ENCODE assay signal across 8 mouse cellular contexts in the genomic region with DNA sequence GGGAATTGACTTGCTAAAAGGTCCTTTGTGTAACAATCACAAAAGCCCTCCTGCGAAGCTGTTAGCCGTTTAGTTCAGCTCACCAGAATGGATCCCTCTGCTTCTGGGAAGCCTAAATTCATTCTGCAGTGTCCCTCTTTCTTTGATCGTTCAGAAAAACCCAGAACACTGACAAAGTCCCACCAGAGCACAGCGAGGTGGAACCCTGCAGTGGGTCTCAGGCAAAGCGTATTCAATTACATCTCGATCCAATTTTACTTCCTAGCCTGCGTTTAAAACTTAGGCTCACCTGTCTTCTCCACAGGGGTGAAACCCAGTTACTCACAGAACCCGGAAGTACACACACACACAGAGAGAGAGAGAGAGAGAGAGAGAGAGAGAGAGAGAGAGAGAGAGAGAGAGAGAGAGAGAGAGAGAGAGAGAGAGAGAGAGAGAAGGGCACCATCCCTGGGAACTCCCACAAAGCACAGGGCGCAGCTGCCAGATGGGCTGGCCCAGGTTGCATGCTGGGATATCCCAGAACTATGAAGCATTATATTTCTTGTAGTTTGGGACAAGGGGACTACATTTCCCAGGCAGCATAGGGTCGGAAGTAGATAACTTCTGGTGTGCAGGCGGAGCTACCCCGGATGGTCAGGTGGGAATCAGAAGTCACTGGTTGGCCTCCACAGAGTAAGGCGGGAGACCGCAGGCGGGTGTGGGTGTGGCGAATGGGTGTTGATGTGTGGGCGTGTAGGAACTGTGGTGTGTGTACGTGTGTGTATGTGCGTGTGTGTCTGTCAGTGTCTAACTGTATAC. TPM values are rescaled to one million over a fixed set of nuclear protein-coding genes. Genes with fewer than 3 reads are reported as not detected.
DNase-seq lines count a peak whose midpoint lies in the region; ATAC-seq lines count a peak whose summit lies in the region.

Gene Zfp607b, plus strand, starts transcription at position 526 of the 798 bp plus-strand sequence.

- peak within 1 kb of the TSS; percentile 74 for H3K9ac ChIP-seq in forebrain, embryonic 14.5 days (ENCODE audit: low read length)
- peak within 1 kb of the TSS; percentile 61 for H3K9ac ChIP-seq in neural tube, embryonic 15.5 days (replicated peaks)

- H3K4me3 ChIP-seq in forebrain, embryonic 14.5 days (ENCODE audit: low read depth, low read length), result peak within 1 kb of the TSS; percentile 47
- H3K4me3 ChIP-seq in neural tube, embryonic 15.5 days (replicated peaks), result peak within 1 kb of the TSS; percentile 49

- no peaks in the 10 kb centered on the region for H3K4me1 ChIP-seq in forebrain, embryonic 14.5 days (ENCODE audit: control insufficient read depth, insufficient read depth, low read length)
- peaks cover 17% of the 10 kb centered on the region for H3K4me1 ChIP-seq in neural tube, embryonic 15.5 days

- peak within 1 kb of the TSS; percentile 79 for H3K27ac ChIP-seq in forebrain, embryonic 14.5 days (ENCODE audit: low read depth, low read length)
- H3K27ac ChIP-seq in neural tube, embryonic 15.5 days (replicated peaks), result peak within 1 kb of the TSS; percentile 80

- peak; percentile 98 for DNase-seq in ES-CJ7 (ENCODE audit: low read depth, low spot score)
- peak; percentile 90 for DNase-seq in cerebellum, adult 11 months
- peak; percentile 98 for DNase-seq in forebrain, embryonic 14.5 days (ENCODE audit: low spot score)
- peak; percentile 83 to 86 for DNase-seq in heart, postnatal 14 days
- DNase-seq in layer of hippocampus, adult 11-12 months (ENCODE audit: low spot score), result peak; percentile 97
- peak; percentile 96 to 97 for DNase-seq in lung, adult 18-20 months
- peak; percentile 91 for DNase-seq in testis, postnatal 14 days (ENCODE audit: low spot score)

- H3K27me3 ChIP-seq in forebrain, embryonic 14.5 days (replicated peaks; ENCODE audit: control insufficient read depth, insufficient read depth, low read length), result no peaks in the 10 kb centered on the region
- no peaks in the 10 kb centered on the region for H3K27me3 ChIP-seq in neural tube, embryonic 15.5 days (replicated peaks)

- peak; percentile 98 for ATAC-seq in forebrain, embryonic 14.5 days
- ATAC-seq in neural tube, embryonic 15.5 days (ENCODE audit: low FRiP score), result peak; percentile 97

- H3K4me2 ChIP-seq in forebrain, embryonic 14.5 days (ENCODE audit: low read length), result peak within 1 kb of the TSS; percentile 80
- peak within 1 kb of the TSS; percentile 72 for H3K4me2 ChIP-seq in neural tube, embryonic 15.5 days

- intact Hi-C loops in heart, postnatal 14 days (cut with DNase I), result loop anchor here (5.0 kb wide), 3 partner anchors 97 to 352 kb away; partner anchors contain the start of genes Akt2 and Ltbp4

- no peaks in the 10 kb centered on the region for H3K36me3 ChIP-seq in forebrain, embryonic 14.5 days (ENCODE audit: control insufficient read depth, insufficient read depth, low read length)
- no peaks in the 10 kb centered on the region for H3K36me3 ChIP-seq in neural tube, embryonic 15.5 days

- no peaks in the 10 kb centered on the region for H3K9me3 ChIP-seq in forebrain, embryonic 14.5 days (replicated peaks; ENCODE audit: control insufficient read depth, low read length)
- H3K9me3 ChIP-seq in neural tube, embryonic 15.5 days (replicated peaks), result no peaks in the 10 kb centered on the region

- WGBS in forebrain, embryonic 14.5 days, result 0% methylated on average over 19 of the region's 19 CpGs
- under 1% methylated on average over 19 of the region's 19 CpGs for WGBS in neural tube, embryonic 15.5 days

RNA-seq across cellular contexts. Expression of gene Zfp607b, which starts in this region (rescaled TPM):
- 10.8 and 14.5 TPM in 2 replicates for polyA plus RNA-seq in forebrain, embryonic 14.5 days (2014; fragmentation: Nextera tagmentation; extraction: Ambion mirVana)
- total RNA-seq in heart, postnatal 14 days (2021), result 1 to 10 TPM in 1 of 2 experiments, under 1 TPM in 1; 0.84 to 1.3 TPM
- polyA plus RNA-seq in neural tube, embryonic 15.5 days (2015; fragmentation: Nextera tagmentation; extraction: Ambion mirVana), result 10.1 and 10.7 TPM in 2 replicates

Comparison
In these comparisons a context has a peak if more than half of its experiments do, and no peak if none do; other contexts are left out.
1. Peak in every context shown above with its lines: DNase-seq, ATAC-seq, H3K4me3 ChIP-seq and H3K27ac ChIP-seq.